Mouse (Mus musculus) small intestine, adult 2 months (tissue): Measurements from ENCODE around the gene Fancl.

Experiments
- CTCF ChIP-seq: fragments of 200-500 bp; IDR thresholded peaks from 2 replicates; pipeline ENCODE4 v1.5.1; 2012; ENCODE audit warnings: low read depth, mild to moderate bottlenecking, control low read depth, inconsistent platforms, low read length, moderate library complexity, mixed read lengths; ENCODE audit not compliant: insufficient replicate concordance, insufficient read length; ENCODE audit errors: extremely low read depth
- POLR2A ChIP-seq: fragments of 200-500 bp; IDR thresholded peaks from 2 replicates; pipeline ENCODE4 v1.6.1; 2012; ENCODE audit warnings: low read depth, mild to moderate bottlenecking, control low read depth, inconsistent platforms, low read length, moderate library complexity

GRCm38 (mm10) chr11:26450636-26451035, 64.7 kb downstream of the Fancl start:
- TF ChIP-seq CTCF: no peak
- TF ChIP-seq POLR2A: no peak
